Mouse (Mus musculus) spleen, adult 2 months (tissue): ENCODE data around the gene Gm10382. TPM values are rescaled to one million over a fixed set of nuclear protein-coding genes. Genes with fewer than 3 reads are reported as not detected.

ENCODE experiments used
- DNase-seq, 2 experiments: peaks; one replicate each; pipeline versions ENCODE4 v3.0.0 to v3.0.0-alpha.2; 2012 to 2021; ENCODE audit warnings: low spot score in 2 of 2, low read depth in 1 of 2
- H3K27ac ChIP-seq: fragments of 200-500 bp; 2 replicates; pipeline ENCODE4 v1.5.1; 2012; ENCODE audit warnings: low read length, inconsistent platforms; ENCODE audit not compliant: insufficient read depth
- H3K27me3 ChIP-seq: fragments of 200-500 bp; 2 replicates; pipeline ENCODE4 v1.6.1; 2012; ENCODE audit warnings: mild to moderate bottlenecking, moderate library complexity, low read length, inconsistent platforms; ENCODE audit not compliant: control insufficient read depth, insufficient read depth
- H3K36me3 ChIP-seq: fragments of 200-500 bp; 2 replicates; pipeline ENCODE4 v1.6.1; 2012; ENCODE audit warnings: mild to moderate bottlenecking, low read length, inconsistent platforms; ENCODE audit not compliant: control insufficient read depth, insufficient read depth
- H3K4me1 ChIP-seq: fragments of 200-500 bp; 2 replicates; pipeline ENCODE4 v1.6.1; 2011; ENCODE audit warnings: inconsistent platforms; ENCODE audit not compliant: control insufficient read depth, insufficient read depth, insufficient read length
- H3K4me3 ChIP-seq: fragments of 200-500 bp; 2 replicates; pipeline ENCODE4 v1.5.1; 2011; ENCODE audit warnings: mild to moderate bottlenecking, inconsistent platforms; ENCODE audit not compliant: insufficient read depth, insufficient read length; ENCODE audit errors: extremely low read depth
- CTCF ChIP-seq: fragments of 200-500 bp; IDR thresholded peaks from 2 replicates; pipeline ENCODE4 v1.5.1; 2011; ENCODE audit warnings: mild to moderate bottlenecking, inconsistent platforms; ENCODE audit not compliant: insufficient read depth, insufficient read length, insufficient replicate concordance; ENCODE audit errors: extremely low read depth
- POLR2A ChIP-seq: fragments of 200-500 bp; IDR thresholded peaks from 2 replicates; pipeline ENCODE4 v1.6.1; 2011; ENCODE audit warnings: low read depth, low read length, inconsistent platforms
- WGBS: fragments of 180-500 bp; shearing (Covaris S2); methylation state at CpG from one replicate; pipeline ENCODE4 v1.1.7; 2018; 5-methylcytosine and 5-hydroxymethylcytosine counted together
- polyA plus RNA-seq: library from polyadenylated mRNA; depleted of rRNA; stranded (reverse); fragments of >200 nt; gene quantifications from 2 replicates; pipeline ENCODE4 v1.2.3, GENCODE M21; 2012

The Gm10382 gene
- polyA plus RNA-seq, 1 experiment = 0.08 TPM

DNA sequence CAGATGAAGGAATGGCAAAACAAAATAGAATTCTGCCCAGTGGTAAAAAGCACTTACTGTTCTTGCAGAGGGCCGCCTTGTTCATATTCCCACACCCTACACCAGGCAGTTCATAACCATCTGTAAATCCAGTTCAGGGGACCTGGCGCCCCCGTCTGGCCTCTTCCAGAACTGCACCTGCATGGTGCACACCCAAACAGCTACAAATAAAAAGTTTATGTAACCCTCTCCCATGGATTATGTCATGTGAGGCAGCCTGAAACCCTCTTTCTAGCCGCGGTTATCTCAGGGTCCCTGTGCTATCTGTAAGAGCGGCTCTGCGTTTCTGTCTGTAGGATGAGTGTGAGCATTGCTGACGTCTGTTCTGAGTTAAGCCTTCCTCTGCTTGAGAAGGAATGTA lies 40.6 kb upstream of the Gm10382 start:
- no peak overlapping the region for H3K4me3 ChIP-seq
- H3K4me1 ChIP-seq = peaks cover 4% of the 10 kb centered on the region; the same call in 1 of the 2 replicates
- TF ChIP-seq CTCF = peak; percentile 70; the same call in 1 of the 2 replicates
- TF ChIP-seq POLR2A = no peak
- WGBS = 51% methylated on average over 8 of the region's 8 CpGs
- no peaks in the 10 kb centered on the region for H3K27me3 ChIP-seq
- DNase-seq = peak in 1 of 2 experiments; percentile 29
- H3K27ac ChIP-seq = no peak overlapping the region
- no peaks in the 10 kb centered on the region for H3K36me3 ChIP-seq

DNA sequence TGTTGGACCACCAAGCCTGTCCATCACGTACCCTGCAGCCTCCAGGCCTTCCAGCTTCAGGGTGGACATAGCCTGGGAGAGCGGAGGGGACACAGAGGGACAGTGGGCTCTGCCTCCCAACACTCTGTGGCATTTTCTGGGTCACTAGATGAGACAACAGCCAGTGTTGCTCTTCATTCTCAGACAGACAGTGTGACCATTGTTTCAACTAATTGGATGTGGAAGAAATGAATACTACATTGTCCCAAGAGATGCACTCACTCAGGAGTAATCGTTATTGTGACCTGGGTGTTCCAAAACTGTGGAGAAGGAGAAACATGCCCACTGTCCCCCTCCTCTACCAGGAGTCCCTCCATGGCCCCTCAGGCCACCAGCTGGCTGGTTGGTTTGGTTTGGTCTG lies 39.7 kb upstream of the Gm10382 start:
- no peak overlapping the region for H3K27ac ChIP-seq
- no peak for DNase-seq
- no peak overlapping the region for H3K4me3 ChIP-seq
- no peak for TF ChIP-seq POLR2A
- H3K36me3 ChIP-seq = no peaks in the 10 kb centered on the region
- H3K4me1 ChIP-seq = peaks cover 4% of the 10 kb centered on the region; the same call in 1 of the 2 replicates
- H3K27me3 ChIP-seq = no peaks in the 10 kb centered on the region
- WGBS = 94% methylated on average over 3 of the region's 3 CpGs

DNA sequence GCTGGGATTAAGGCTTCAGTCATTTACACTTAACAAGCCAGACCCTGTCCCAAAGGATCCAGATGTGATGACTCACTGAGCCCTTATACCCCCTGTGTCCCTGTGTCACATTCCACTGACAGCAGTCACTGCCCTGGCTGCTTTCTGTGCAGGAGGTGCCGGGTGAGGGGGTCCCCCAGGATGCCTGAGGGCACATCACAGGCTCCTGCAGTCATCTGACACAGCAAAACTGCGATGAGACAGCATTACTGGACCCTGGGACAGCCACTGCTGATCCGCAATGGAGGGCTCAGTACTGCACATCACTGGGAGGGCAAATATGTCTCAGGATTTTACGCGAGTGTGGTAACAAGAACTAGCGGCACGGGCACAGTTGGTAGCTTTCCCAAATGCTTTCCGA lies 38.1 kb upstream of the Gm10382 start:
- Histone ChIP-seq H3K27me3 (no peaks in the 10 kb centered on the region), H3K36me3 (no peaks in the 10 kb centered on the region), H3K27ac (no peak overlapping the region), H3K4me1 (peaks cover 6% of the 10 kb centered on the region; the same call in 1 of the 2 replicates), H3K4me3 (no peak overlapping the region)
- 87% methylated on average over 8 of the region's 8 CpGs for WGBS
- TF ChIP-seq CTCF (no peak), POLR2A (no peak)
- no peak for DNase-seq

DNA sequence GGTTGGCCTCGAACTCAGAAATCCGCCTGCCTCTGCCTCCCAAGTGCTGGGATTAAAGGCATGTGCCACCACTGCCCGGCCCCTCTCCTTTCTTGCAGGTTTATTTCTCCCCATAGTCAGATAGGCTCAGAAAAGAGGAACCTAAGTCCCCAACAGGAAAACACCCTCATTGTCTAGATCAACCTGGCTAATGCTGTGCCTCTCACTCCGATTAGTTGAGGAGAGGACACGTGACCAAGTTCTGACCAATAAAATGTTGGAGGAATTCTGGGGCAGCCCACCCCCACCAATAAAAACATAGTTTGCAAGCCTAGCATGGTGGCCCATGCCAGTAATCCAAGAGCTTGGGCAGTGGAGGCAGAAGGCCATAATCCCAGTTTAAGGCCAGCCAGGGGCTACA lies 37.2 kb upstream of the Gm10382 start:
- no peaks in the 10 kb centered on the region for H3K36me3 ChIP-seq
- no peak overlapping the region; the same call in 1 of the 2 replicates for H3K27ac ChIP-seq
- WGBS = 30% methylated on average over 5 of the region's 5 CpGs
- TF ChIP-seq POLR2A (no peak), CTCF (no peak)
- H3K4me1 ChIP-seq = peaks cover 6% of the 10 kb centered on the region; the same call in 1 of the 2 replicates
- no peaks in the 10 kb centered on the region for H3K27me3 ChIP-seq
- peak in 1 of 2 experiments; percentile 25 for DNase-seq
- H3K4me3 ChIP-seq = no peak overlapping the region

DNA sequence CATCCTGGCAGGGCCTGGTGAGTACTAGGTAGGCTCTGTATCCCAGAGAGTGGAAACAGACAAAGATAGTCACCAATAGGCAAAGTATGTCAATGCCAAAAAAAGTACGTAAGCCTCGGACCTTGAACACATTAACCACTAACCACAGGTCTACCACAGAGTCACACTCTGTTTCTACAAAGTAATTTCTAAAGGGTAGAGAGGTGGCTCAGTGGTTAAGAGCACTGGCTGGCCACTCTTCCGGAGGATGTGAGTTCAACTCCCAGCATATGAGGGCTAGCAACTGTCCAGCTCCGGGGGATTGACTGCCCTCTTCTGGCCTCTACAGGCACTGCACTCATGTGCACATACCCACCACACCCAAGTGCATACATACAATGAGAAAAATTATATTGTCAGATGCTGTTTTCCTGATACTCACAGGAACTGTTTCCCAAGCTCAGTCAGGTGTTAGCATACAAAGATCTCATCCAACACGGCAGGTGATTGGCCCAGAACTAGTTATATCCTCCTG lies 36.3 kb upstream of the Gm10382 start:
- DNase-seq = no peak
- TF ChIP-seq POLR2A (no peak), CTCF (no peak)
- Histone ChIP-seq H3K4me3 (no peak overlapping the region), H3K4me1 (peaks cover 9% of the 10 kb centered on the region; the same call in 1 of the 2 replicates), H3K27ac (no peak overlapping the region), H3K27me3 (no peaks in the 10 kb centered on the region), H3K36me3 (no peaks in the 10 kb centered on the region)
- WGBS = 69% methylated on average over 5 of the region's 5 CpGs

DNA sequence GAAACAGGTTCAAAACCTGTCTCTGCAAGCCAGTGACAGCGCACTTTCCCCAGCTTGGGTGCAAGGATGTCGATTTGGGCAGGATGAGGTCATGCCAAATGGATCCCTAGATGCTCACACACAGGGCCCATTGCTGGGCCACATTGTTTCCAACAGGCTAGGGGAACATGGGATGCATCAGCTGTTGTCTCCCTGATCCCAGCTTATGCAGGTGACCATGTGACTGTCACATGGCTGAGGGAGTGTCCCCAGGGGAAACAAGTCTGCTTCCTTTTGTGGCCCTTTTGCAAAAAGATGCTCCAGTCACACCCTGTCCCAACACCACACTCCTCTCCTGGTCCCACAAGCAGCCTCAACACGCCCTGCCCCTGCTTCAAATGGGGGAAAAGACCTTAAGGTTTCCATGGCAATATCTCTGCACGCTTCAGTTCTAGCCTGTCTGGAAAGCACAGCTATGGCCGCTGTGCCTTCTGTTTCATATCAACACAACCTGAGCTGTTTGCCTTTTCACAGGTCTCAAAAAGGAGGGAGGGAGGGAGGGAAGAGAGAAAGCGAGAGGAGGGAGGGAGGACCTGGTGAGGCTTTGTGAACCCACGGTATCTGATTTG lies 34.1 kb upstream of the Gm10382 start:
- H3K27ac ChIP-seq = no peak overlapping the region
- WGBS = 79% methylated on average over 7 of the region's 7 CpGs
- H3K36me3 ChIP-seq = no peaks in the 10 kb centered on the region
- H3K4me1 ChIP-seq = peaks cover 12% of the 10 kb centered on the region; the same call in 1 of the 2 replicates
- TF ChIP-seq POLR2A (no peak), CTCF (no peak)
- H3K27me3 ChIP-seq = no peaks in the 10 kb centered on the region
- no peak for DNase-seq
- no peak overlapping the region for H3K4me3 ChIP-seq

DNA sequence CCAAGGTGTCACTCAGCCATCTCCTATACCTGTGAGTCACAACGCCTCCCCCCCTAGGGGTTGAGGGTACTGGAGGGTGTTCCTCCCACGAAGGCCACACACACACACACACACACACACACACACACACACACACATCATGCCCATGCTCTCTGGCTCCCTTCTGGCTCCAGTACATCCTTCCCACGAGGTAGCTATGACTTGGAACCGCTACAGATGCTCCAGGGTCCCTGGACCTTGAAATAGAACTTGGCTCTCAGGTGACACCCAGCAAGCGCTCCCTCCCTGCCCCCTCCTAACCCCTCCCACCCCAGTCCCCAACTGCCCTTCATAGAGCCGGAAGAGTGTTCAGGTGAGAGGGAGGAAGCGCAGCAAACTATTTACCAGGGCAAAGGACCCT lies 33.5 kb upstream of the Gm10382 start:
- no peaks in the 10 kb centered on the region for H3K27me3 ChIP-seq
- no peak for DNase-seq
- 69% methylated on average over 7 of the region's 7 CpGs for WGBS
- no peak overlapping the region for H3K4me3 ChIP-seq
- no peaks in the 10 kb centered on the region for H3K36me3 ChIP-seq
- no peak overlapping the region for H3K27ac ChIP-seq
- H3K4me1 ChIP-seq = peaks cover 12% of the 10 kb centered on the region; the same call in 1 of the 2 replicates
- TF ChIP-seq CTCF (no peak), POLR2A (no peak)
